Mouse (Mus musculus): ENCODE measurements around the gene Slc7a6. TPM values are rescaled to one million over a fixed set of nuclear protein-coding genes. Genes with fewer than 3 reads are reported as not detected.
A peak's percentile ranks its signal among the peaks of the same experiment; 100 is the strongest.
"Not testable (repeated sequence)": the region's sequence is repeated elsewhere in the genome, so short reads cannot be mapped to it uniquely, and the experiment has no call there.

Gene Slc7a6
- polyA plus RNA-seq, 1 experiment from 2014 or later = 52.7 TPM

- H3K36me3 ChIP-seq = peaks cover 95% of the 10 kb centered on the region
- H3K9ac ChIP-seq = no peak overlapping the region
- H3K4me3 ChIP-seq (replicated peaks) = no peak overlapping the region
- H3K27me3 ChIP-seq = no peaks in the 10 kb centered on the region
- no peaks in the 10 kb centered on the region for H3K4me1 ChIP-seq
- H3K4me2 ChIP-seq = no peak overlapping the region
- H3K27ac ChIP-seq = no peak overlapping the region
- H3K9me3 ChIP-seq (replicated peaks) = no peaks in the 10 kb centered on the region
- 17% methylated on average over 1 of the region's 1 CpGs for WGBS
- no peak for ATAC-seq (replicated peaks; ENCODE audit: low FRiP score)
Observed at GRCm38 (mm10) chr8:106198741-106199140, 30.1 kb downstream of the Slc7a6 start.

DNA sequence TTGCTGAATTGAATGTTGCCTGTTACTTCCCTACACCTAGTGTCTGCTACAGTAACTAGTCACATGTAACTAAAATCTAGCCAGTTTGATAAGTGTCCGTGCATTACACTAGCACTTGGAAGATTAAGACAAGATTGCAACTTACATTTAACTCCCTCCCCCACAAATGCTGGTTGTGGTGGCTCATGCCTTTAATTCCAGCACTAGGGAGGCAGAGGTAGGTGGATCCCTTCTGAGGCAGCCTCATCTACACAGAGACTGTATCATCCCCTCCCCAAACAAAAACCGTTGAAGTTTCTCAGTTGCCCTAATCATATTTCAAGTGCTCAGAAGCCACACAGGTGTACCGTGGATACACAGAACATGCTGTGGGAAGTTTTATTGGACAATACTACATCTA is 30.9 kb downstream of the Slc7a6 start:
- WGBS = 77% methylated on average over 3 of the region's 3 CpGs
- not testable (repeated sequence) for H3K4me3 ChIP-seq (replicated peaks); H3K27me3 ChIP-seq; H3K9me3 ChIP-seq (replicated peaks); H3K27ac ChIP-seq; H3K4me2 ChIP-seq; ATAC-seq (replicated peaks; ENCODE audit: low FRiP score); H3K4me1 ChIP-seq; H3K9ac ChIP-seq
- peaks cover 96% of the 10 kb centered on the region for H3K36me3 ChIP-seq

- Histone ChIP-seq H3K9ac (peak overlapping the region; percentile 88), H3K4me1 (peaks cover 14% of the 10 kb centered on the region), H3K4me2 (peak overlapping the region; percentile 61), H3K27me3 (no peaks in the 10 kb centered on the region), H3K4me3 (replicated peaks) (peak overlapping the region; percentile 87), H3K27ac (peak overlapping the region; percentile 97), H3K36me3 (peaks cover 59% of the 10 kb centered on the region), H3K9me3 (replicated peaks) (no peaks in the 10 kb centered on the region)
- under 1% methylated on average over 35 of the region's 35 CpGs for WGBS
- peak; percentile 75 for ATAC-seq (replicated peaks; ENCODE audit: low FRiP score)
Observed at GRCm38 (mm10) chr8:106210035-106210731, 41.5 kb downstream of the Slc7a6 start.

GRCm38 (mm10) chr8:106210821-106211345 is 42.2 kb downstream of the Slc7a6 start, which contains the start of the genes Slc7a6os and Prmt7:
Gene Slc7a6os (minus strand): TSS chr8:106210935.
Gene Prmt7 (plus strand): TSS chr8:106210936.
- peak within 1 kb of the TSS; percentile 61 for H3K4me2 ChIP-seq
- peaks cover 14% of the 10 kb centered on the region for H3K4me1 ChIP-seq
- H3K9ac ChIP-seq = peak within 1 kb of the TSS; percentile 88
- peak within 1 kb of the TSS; percentile 97 for H3K27ac ChIP-seq
- peak within 1 kb of the TSS; percentile 87 for H3K4me3 ChIP-seq (replicated peaks)
- H3K9me3 ChIP-seq (replicated peaks) = no peaks in the 10 kb centered on the region
- under 1% methylated on average over 52 of the region's 52 CpGs for WGBS
- H3K36me3 ChIP-seq = peaks cover 60% of the 10 kb centered on the region
- no peaks in the 10 kb centered on the region for H3K27me3 ChIP-seq
- peak; percentile 99 for ATAC-seq (replicated peaks; ENCODE audit: low FRiP score)

DNA sequence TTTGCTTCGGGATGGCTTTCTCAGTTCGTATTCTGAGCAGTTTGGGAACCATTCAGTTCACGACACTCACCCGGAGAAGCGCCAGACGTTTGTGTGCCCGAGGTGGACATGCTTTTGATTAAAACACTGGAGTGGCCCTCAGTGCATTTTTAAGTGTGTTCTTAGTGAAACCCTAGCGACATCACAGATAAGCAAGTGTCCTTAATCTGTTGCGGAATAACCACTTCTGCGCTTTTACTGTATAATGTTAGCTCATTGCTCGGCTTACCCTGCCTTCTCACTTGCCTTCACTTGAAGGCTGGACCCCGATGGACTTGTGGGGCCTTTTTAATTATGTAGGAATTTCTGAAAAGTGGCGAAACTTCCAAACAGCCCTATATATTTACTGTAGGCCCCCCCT is 42.8 kb downstream of the Slc7a6 start:
- Histone ChIP-seq H3K9ac (peak overlapping the region; percentile 88), H3K4me2 (peak overlapping the region; percentile 61), H3K36me3 (peaks cover 62% of the 10 kb centered on the region), H3K9me3 (replicated peaks) (no peaks in the 10 kb centered on the region), H3K27me3 (no peaks in the 10 kb centered on the region), H3K27ac (peak overlapping the region; percentile 97), H3K4me1 (peaks cover 14% of the 10 kb centered on the region), H3K4me3 (replicated peaks) (peak overlapping the region; percentile 87)
- no peak for ATAC-seq (replicated peaks; ENCODE audit: low FRiP score)
- WGBS = 3% methylated on average over 13 of the region's 13 CpGs

DNA sequence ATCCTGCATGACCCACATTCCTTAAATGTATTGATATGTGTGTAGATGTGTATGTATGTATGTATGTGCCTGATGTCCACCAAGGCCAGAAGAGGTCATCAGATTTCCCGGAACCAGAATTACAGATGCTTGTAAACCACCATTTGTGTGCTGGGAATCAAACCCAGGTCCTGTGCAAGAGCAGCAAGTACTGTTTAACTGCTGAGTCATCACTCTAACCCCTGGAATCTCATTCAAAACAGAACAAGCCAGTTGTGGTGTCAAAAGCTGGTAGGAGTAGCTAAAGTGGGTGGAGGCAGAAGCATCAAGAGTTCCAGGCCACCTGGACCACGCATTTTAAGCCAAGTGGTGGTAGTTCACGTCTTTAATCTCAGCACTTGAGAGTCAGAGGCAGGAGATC is 45.3 kb downstream of the Slc7a6 start:
- Histone ChIP-seq H3K27ac (no peak overlapping the region), H3K36me3 (peaks cover 63% of the 10 kb centered on the region), H3K4me3 (replicated peaks) (no peak overlapping the region), H3K9me3 (replicated peaks) (no peaks in the 10 kb centered on the region), H3K27me3 (no peaks in the 10 kb centered on the region), H3K9ac (no peak overlapping the region), H3K4me2 (no peak overlapping the region), H3K4me1 (peaks cover 14% of the 10 kb centered on the region)
- 88% methylated on average over 3 of the region's 3 CpGs for WGBS
- no peak for ATAC-seq (replicated peaks; ENCODE audit: low FRiP score)

DNA sequence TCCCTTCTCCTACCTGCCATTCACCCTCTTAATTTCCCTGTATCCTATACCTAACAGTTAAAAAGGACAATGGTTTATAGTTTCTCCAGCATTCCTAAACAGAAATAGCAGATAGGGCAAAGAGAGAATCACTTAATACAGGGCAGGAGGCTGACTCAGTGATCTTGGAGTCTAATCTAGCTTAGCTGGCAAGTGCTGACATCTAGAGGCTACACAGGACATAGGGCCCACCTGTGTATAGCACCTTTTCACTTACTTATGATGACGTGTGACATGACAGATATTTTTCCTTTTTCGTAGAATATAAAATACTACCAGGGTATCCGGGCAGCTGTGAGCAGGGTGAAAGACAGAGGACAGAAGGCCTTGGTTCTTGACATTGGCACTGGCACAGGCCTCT is 51.0 kb downstream of the Slc7a6 start:
- H3K4me2 ChIP-seq = no peak overlapping the region
- WGBS = 94% methylated on average over 3 of the region's 3 CpGs

GRCm38 (mm10) chr8:106226589-106226988 is 57.9 kb downstream of the Slc7a6 start:
- no peaks in the 10 kb centered on the region for H3K4me1 ChIP-seq
- H3K36me3 ChIP-seq = peaks cover 86% of the 10 kb centered on the region
- no peak overlapping the region for H3K9ac ChIP-seq
- no peak overlapping the region for H3K4me3 ChIP-seq (replicated peaks)
- H3K27ac ChIP-seq = no peak overlapping the region
- WGBS = 46% methylated on average over 9 of the region's 9 CpGs
- no peaks in the 10 kb centered on the region for H3K9me3 ChIP-seq (replicated peaks)
- no peaks in the 10 kb centered on the region for H3K27me3 ChIP-seq
- no peak for ATAC-seq (replicated peaks; ENCODE audit: low FRiP score)
- H3K4me2 ChIP-seq = no peak overlapping the region

More for the DNA sequence above, 51.0 kb downstream of the Slc7a6 start:
- no peak overlapping the region for H3K27ac ChIP-seq
- no peak for ATAC-seq (replicated peaks; ENCODE audit: low FRiP score)
- H3K4me1 ChIP-seq = no peaks in the 10 kb centered on the region
- no peaks in the 10 kb centered on the region for H3K27me3 ChIP-seq
- no peaks in the 10 kb centered on the region for H3K9me3 ChIP-seq (replicated peaks)
- no peak overlapping the region for H3K9ac ChIP-seq
- no peak overlapping the region for H3K4me3 ChIP-seq (replicated peaks)
- H3K36me3 ChIP-seq = peaks cover 94% of the 10 kb centered on the region

DNA sequence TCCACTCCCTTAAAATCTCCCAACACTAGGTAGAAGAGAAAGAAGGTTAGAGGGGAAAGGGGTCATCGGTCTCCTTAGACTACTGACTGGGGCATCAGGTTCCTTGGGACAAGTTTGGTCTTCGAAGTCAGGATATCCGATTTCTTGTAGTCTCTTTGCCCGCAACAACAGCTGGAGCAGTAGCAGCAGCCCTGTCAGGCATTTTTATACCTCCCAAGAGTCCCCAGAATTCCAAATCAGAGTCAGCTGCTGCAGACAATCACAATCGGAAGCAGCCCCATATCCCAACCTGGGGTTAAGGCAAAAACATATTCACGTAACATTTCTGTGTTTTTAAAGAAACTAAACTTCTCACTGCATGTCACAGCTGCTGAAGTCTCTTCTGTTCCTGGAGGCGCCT is 62.9 kb downstream of the Slc7a6 start:
- no peak overlapping the region for H3K9ac ChIP-seq
- no peaks in the 10 kb centered on the region for H3K27me3 ChIP-seq
- 50% methylated on average over 7 of the region's 7 CpGs for WGBS
- H3K36me3 ChIP-seq = peaks cover 83% of the 10 kb centered on the region
- ATAC-seq (replicated peaks; ENCODE audit: low FRiP score) = no peak
- H3K4me1 ChIP-seq = no peaks in the 10 kb centered on the region
- no peak overlapping the region for H3K4me2 ChIP-seq
- no peak overlapping the region for H3K27ac ChIP-seq
- no peak overlapping the region for H3K4me3 ChIP-seq (replicated peaks)
- H3K9me3 ChIP-seq (replicated peaks) = no peaks in the 10 kb centered on the region

DNA sequence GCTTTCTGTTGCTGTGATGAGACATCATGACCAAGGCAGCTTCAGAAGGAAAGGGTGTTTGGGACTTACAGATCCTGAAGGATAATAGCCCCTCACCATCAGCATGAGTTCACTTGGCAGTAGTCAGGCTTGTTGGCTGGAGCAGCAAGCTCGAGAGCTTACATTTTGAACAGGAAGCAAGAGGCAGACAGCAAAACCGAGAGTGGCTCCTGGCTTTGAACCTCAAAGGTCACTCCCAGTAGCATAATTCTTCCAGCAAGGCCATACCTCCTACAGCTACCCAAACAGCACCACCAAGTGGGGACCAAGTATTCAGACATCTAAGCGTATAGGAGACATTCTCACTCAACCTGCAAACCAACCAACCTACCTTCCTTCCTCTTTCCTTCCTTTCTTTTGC is 64.1 kb downstream of the Slc7a6 start:
- Histone ChIP-seq H3K27ac (no peak overlapping the region), H3K4me1 (no peaks in the 10 kb centered on the region), H3K9ac (no peak overlapping the region), H3K36me3 (peaks cover 83% of the 10 kb centered on the region), H3K9me3 (replicated peaks) (no peaks in the 10 kb centered on the region), H3K4me2 (no peak overlapping the region), H3K4me3 (replicated peaks) (no peak overlapping the region), H3K27me3 (no peaks in the 10 kb centered on the region)
- ATAC-seq (replicated peaks; ENCODE audit: low FRiP score) = no peak
- 58% methylated on average over 3 of the region's 3 CpGs for WGBS

- no peak for ATAC-seq (replicated peaks; ENCODE audit: low FRiP score)
- no peak overlapping the region for H3K9ac ChIP-seq
- no peak overlapping the region for H3K4me3 ChIP-seq (replicated peaks)
- no peak overlapping the region for H3K27ac ChIP-seq
- H3K27me3 ChIP-seq = no peaks in the 10 kb centered on the region
- peaks cover 82% of the 10 kb centered on the region for H3K36me3 ChIP-seq
- 86% methylated on average over 17 of the region's 17 CpGs for WGBS
- H3K4me2 ChIP-seq = no peak overlapping the region
- no peaks in the 10 kb centered on the region for H3K9me3 ChIP-seq (replicated peaks)
- no peaks in the 10 kb centered on the region for H3K4me1 ChIP-seq
Observed at GRCm38 (mm10) chr8:106234567-106235261, 66.1 kb downstream of the Slc7a6 start.

GRCm38 (mm10) chr8:106237106-106237505 is 68.4 kb downstream of the Slc7a6 start:
- ATAC-seq (replicated peaks; ENCODE audit: low FRiP score) = no peak
- Histone ChIP-seq H3K4me3 (replicated peaks) (no peak overlapping the region), H3K27me3 (no peaks in the 10 kb centered on the region), H3K9ac (no peak overlapping the region), H3K9me3 (replicated peaks) (no peaks in the 10 kb centered on the region), H3K4me1 (no peaks in the 10 kb centered on the region), H3K36me3 (peaks cover 82% of the 10 kb centered on the region), H3K4me2 (no peak overlapping the region), H3K27ac (no peak overlapping the region)
- 86% methylated on average over 5 of the region's 5 CpGs for WGBS

Data from kidney, embryonic 15.5 days (tissue).